Mouse (Mus musculus): ENCODE measurements around the gene Ppp1r13b. TPM values are rescaled to one million over a fixed set of nuclear protein-coding genes. Genes with fewer than 3 reads are reported as not detected.

Ppp1r13b gene
- 19.9 and 26.9 TPM in 2 replicates for polyA plus RNA-seq (2012; ENCODE audit: low replicate concordance)

DNA sequence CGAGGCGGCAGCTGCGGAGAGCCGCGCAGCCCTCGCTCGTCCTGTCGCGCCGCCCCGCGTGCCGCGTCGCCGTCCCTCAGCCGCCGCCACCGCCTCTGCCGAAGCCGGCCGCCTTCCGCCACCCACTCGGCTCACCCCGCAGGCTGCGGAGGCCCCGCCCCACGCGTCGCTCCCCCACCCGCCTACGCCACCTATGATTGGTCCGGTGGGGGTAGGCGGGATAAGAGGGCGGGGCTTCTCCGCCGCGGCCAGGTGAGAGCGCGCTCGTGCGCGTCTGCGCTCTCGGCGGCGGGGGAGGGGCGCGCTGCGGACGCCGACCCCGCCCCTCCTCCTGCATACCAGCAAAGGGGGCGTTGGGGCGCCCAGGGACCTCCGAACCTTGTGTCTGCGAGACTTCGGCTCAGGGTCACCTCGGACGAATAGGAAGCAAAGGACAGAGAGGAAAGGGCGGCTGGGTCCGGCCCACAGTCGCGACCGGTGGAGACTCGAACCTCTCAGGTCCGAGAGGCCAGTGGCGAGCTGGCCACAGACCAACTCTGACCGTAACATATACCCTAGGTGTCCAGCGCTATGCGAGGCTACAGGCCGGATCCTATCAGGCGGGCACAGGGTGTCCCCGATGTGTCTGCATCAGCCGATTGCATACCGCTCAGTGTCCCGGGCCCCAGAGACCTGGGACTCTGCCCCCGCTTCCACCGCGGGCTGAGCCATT is at the start of gene Ppp1r13b:
Gene Ppp1r13b (minus strand): TSS at position 141 of the 712 bp plus-strand sequence.

GRCm38 (mm10) chr12:111813766-111814617 is 93.9 kb downstream of the Ppp1r13b start, which contains the start of the genes Xrcc3 and Zfyve21:
TSS of gene Xrcc3 (minus strand) at chr12:111813873.
TSS of gene Zfyve21 (plus strand) at chr12:111814170.

Other genes starting within 250 kb of the Ppp1r13b start
- 65.3 and 88.1 TPM in 2 replicates for gene Ckb, start 235.8 kb downstream of the Ppp1r13b start, polyA plus RNA-seq (2012; ENCODE audit: low replicate concordance)
- 16.3 and 18.1 TPM in 2 replicates for gene Trmt61a, start 230.0 kb downstream of the Ppp1r13b start, polyA plus RNA-seq (2012; ENCODE audit: low replicate concordance)
- 7.7 and 8.3 TPM in 2 replicates for gene Bag5, start 194.9 kb downstream of the Ppp1r13b start, polyA plus RNA-seq (2012; ENCODE audit: low replicate concordance)
- 82.3 and 167 TPM in 2 replicates for gene Apopt1, start 194.8 kb downstream of the Ppp1r13b start, polyA plus RNA-seq (2012; ENCODE audit: low replicate concordance)
- 74.5 and 84.9 TPM in 2 replicates for gene Klc1, start 149.3 kb downstream of the Ppp1r13b start, polyA plus RNA-seq (2012; ENCODE audit: low replicate concordance)
- gene Xrcc3, start 94.2 kb downstream of the Ppp1r13b start, polyA plus RNA-seq (2012; ENCODE audit: low replicate concordance) = 2.9 and 3.6 TPM in 2 replicates
- gene Zfyve21, start 93.9 kb downstream of the Ppp1r13b start, polyA plus RNA-seq (2012; ENCODE audit: low replicate concordance) = 4.7 and 5.4 TPM in 2 replicates
- gene Atp5mpl, start 58.9 kb upstream of the Ppp1r13b start, polyA plus RNA-seq (2012; ENCODE audit: low replicate concordance) = 15.0 and 15.9 TPM in 2 replicates
- gene Tdrd9, start 63.4 kb upstream of the Ppp1r13b start, polyA plus RNA-seq (2012; ENCODE audit: low replicate concordance) = 0.07 and 0.11 TPM in 2 replicates
- gene Rd3l, start 73.2 kb upstream of the Ppp1r13b start, polyA plus RNA-seq (2012; ENCODE audit: low replicate concordance) = not detected in 2 replicates
- not detected in 2 replicates for gene Aspg, start 198.6 kb upstream of the Ppp1r13b start, polyA plus RNA-seq (2012; ENCODE audit: low replicate concordance)
- gene Kif26a, start 238.1 kb upstream of the Ppp1r13b start, polyA plus RNA-seq (2012; ENCODE audit: low replicate concordance) = 1.5 and 1.7 TPM in 2 replicates